Mouse (Mus musculus): ENCODE results near the gene Akt2. TPM values are rescaled to one million over a fixed set of nuclear protein-coding genes. Genes with fewer than 3 reads are reported as not detected.
"Not testable (repeated sequence)": the region's sequence is repeated elsewhere in the genome, so short reads cannot be mapped to it uniquely, and the experiment has no call there.

Akt2 gene
- polyA plus RNA-seq, 1 experiment from 2014 or later, result 72.9 TPM

- no peak for DNase-seq (ENCODE audit: low spot score)
- Histone ChIP-seq H3K27me3 (ENCODE audit: control insufficient read depth, insufficient read depth, low read length) (no peaks in the 10 kb centered on the region), H3K4me1 (ENCODE audit: control insufficient read depth, insufficient read depth, low read length) (no peaks in the 10 kb centered on the region), H3K9me3 (ENCODE audit: control insufficient read depth, low read length) (no peaks in the 10 kb centered on the region), H3K36me3 (ENCODE audit: control insufficient read depth, insufficient read depth, low read length) (peaks cover 10% of the 10 kb centered on the region; the same call in 1 of the 2 replicates), H3K4me2 (ENCODE audit: low read depth) (no peak overlapping the region), H3K9ac (ENCODE audit: low read length) (no peak overlapping the region), H3K27ac (ENCODE audit: low read depth, low read length) (no peak overlapping the region), H3K4me3 (ENCODE audit: low read depth, low read length) (no peak overlapping the region)
- WGBS, result 60% methylated on average over 1 of the region's 1 CpGs
- ATAC-seq (ENCODE audit: insufficient read depth, low FRiP score, low TSS enrichment), result no peak
These were observed 30.9 kb downstream of the Akt2 start for GRCm38 (mm10) chr7:27622234-27622633.

GRCm38 (mm10) chr7:27624967-27625366 lies 33.6 kb downstream of the Akt2 start:
- peaks cover 8% of the 10 kb centered on the region for H3K36me3 ChIP-seq (ENCODE audit: control insufficient read depth, insufficient read depth, low read length)
- H3K9ac ChIP-seq (ENCODE audit: low read length), result no peak overlapping the region
- DNase-seq (ENCODE audit: low spot score) (no peak), ATAC-seq (ENCODE audit: insufficient read depth, low FRiP score, low TSS enrichment) (no peak)
- H3K27ac ChIP-seq (ENCODE audit: low read depth, low read length), result no peak overlapping the region
- no peak overlapping the region for H3K4me2 ChIP-seq (ENCODE audit: low read depth)
- H3K4me3 ChIP-seq (ENCODE audit: low read depth, low read length), result no peak overlapping the region
- no peaks in the 10 kb centered on the region for H3K27me3 ChIP-seq (ENCODE audit: control insufficient read depth, insufficient read depth, low read length)
- H3K4me1 ChIP-seq (ENCODE audit: control insufficient read depth, insufficient read depth, low read length), result no peaks in the 10 kb centered on the region
- H3K9me3 ChIP-seq (ENCODE audit: control insufficient read depth, low read length), result no peaks in the 10 kb centered on the region

DNA sequence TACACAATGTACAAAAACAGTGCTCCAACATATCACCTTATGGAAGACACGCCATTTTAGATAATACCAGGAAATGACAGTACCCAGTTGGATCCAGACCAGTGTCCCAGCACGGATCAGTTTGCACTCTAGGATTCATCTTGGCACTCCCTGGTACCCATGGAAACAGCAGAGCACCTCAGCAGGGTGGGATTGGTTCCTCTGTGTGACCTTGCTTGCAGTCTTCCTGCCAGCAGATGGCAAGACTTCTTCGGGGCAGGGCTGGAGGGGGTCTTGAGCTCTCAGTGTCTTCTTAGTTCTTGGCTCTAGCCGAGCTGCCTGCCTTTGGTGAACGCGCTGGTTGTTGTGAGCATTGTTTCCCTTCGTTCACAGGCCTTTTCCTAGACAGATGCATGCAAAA lies 36.4 kb downstream of the Akt2 start:
- H3K4me1 ChIP-seq (ENCODE audit: control insufficient read depth, insufficient read depth, low read length), result no peaks in the 10 kb centered on the region
- WGBS, result 90% methylated on average over 7 of the region's 7 CpGs
- DNase-seq (ENCODE audit: low spot score) (no peak), ATAC-seq (ENCODE audit: insufficient read depth, low FRiP score, low TSS enrichment) (no peak)
- no peaks in the 10 kb centered on the region for H3K9me3 ChIP-seq (ENCODE audit: control insufficient read depth, low read length)
- no peak overlapping the region for H3K4me3 ChIP-seq (ENCODE audit: low read depth, low read length)
- no peak overlapping the region for H3K4me2 ChIP-seq (ENCODE audit: low read depth)
- no peak overlapping the region for H3K9ac ChIP-seq (ENCODE audit: low read length)
- no peaks in the 10 kb centered on the region for H3K27me3 ChIP-seq (ENCODE audit: control insufficient read depth, insufficient read depth, low read length)
- no peak overlapping the region for H3K27ac ChIP-seq (ENCODE audit: low read depth, low read length)
- peaks cover 12% of the 10 kb centered on the region for H3K36me3 ChIP-seq (ENCODE audit: control insufficient read depth, insufficient read depth, low read length)

DNA sequence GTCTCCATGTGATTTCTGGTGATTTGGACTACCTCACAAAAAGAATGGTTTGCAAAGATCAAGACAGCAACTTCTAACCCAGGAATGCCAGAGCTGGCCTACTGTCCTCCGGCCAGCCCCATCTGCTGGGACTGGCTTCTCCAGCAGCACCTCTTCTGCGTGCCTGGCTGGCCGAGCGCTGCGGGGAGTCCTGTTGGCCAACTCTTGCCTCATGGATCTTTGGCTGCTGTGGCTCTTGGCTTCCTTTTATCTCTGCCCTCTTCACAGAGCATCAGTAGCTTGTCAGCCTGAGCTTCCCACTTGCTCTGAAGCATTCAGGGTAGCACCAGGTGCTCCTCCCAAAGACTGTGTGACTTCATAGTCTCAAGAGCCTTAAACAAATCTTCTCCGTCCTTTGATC lies 36.8 kb downstream of the Akt2 start:
- Histone ChIP-seq H3K9me3 (ENCODE audit: control insufficient read depth, low read length) (no peaks in the 10 kb centered on the region), H3K36me3 (ENCODE audit: control insufficient read depth, insufficient read depth, low read length) (peaks cover 14% of the 10 kb centered on the region), H3K27ac (ENCODE audit: low read depth, low read length) (no peak overlapping the region), H3K4me3 (ENCODE audit: low read depth, low read length) (no peak overlapping the region), H3K9ac (ENCODE audit: low read length) (no peak overlapping the region), H3K27me3 (ENCODE audit: control insufficient read depth, insufficient read depth, low read length) (no peaks in the 10 kb centered on the region), H3K4me1 (ENCODE audit: control insufficient read depth, insufficient read depth, low read length) (no peaks in the 10 kb centered on the region), H3K4me2 (ENCODE audit: low read depth) (no peak overlapping the region)
- WGBS, result 97% methylated on average over 6 of the region's 6 CpGs
- ATAC-seq (ENCODE audit: insufficient read depth, low FRiP score, low TSS enrichment) (no peak), DNase-seq (ENCODE audit: low spot score) (no peak)

DNA sequence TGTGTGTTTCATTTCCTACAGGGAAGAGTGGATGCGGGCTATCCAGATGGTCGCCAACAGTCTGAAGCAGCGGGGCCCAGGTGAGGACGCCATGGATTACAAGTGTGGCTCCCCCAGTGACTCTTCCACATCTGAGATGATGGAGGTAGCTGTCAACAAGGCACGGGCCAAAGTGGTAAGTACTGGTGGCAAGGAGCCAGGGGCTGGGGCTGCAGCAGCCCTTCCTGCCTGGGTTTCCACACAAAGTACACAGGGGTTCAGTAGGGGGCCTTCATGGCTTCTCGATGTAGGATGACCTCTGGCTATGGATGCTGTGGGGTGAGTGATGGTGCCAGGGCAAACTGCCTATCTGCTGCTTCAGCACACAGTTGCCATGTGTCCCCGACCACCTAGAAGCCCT lies 37.5 kb downstream of the Akt2 start:
- H3K9me3 ChIP-seq (ENCODE audit: control insufficient read depth, low read length); H3K9ac ChIP-seq (ENCODE audit: low read length); H3K27me3 ChIP-seq (ENCODE audit: control insufficient read depth, insufficient read depth, low read length); H3K4me2 ChIP-seq (ENCODE audit: low read depth); H3K4me3 ChIP-seq (ENCODE audit: low read depth, low read length); DNase-seq (ENCODE audit: low spot score); ATAC-seq (ENCODE audit: insufficient read depth, low FRiP score, low TSS enrichment); H3K4me1 ChIP-seq (ENCODE audit: control insufficient read depth, insufficient read depth, low read length); H3K27ac ChIP-seq (ENCODE audit: low read depth, low read length): not testable (repeated sequence)
- peaks cover 14% of the 10 kb centered on the region for H3K36me3 ChIP-seq (ENCODE audit: control insufficient read depth, insufficient read depth, low read length)
- 97% methylated on average over 7 of the region's 7 CpGs for WGBS

DNA sequence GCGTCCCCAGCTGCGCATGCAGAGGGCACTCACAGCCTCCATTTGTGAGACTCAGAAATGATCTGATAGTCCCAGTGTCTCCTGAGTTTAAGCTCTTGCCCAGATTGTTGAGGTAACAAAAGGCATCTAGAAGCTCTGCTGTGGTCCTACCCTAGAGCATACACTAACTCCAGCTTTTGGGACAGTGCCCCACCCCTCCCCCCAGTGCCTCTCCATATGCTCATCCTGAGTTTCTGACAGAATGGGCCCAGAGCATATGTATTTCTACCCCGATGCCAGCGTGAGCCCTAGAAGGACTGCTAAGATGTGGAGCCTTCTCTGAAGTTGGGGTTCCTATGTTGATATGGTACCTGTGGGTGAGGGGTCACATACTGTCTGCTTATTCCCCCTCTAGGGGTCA lies 40.1 kb downstream of the Akt2 start:
- ATAC-seq (ENCODE audit: insufficient read depth, low FRiP score, low TSS enrichment) (no peak), DNase-seq (ENCODE audit: low spot score) (no peak)
- WGBS, result 97% methylated on average over 4 of the region's 4 CpGs
- Histone ChIP-seq H3K27me3 (ENCODE audit: control insufficient read depth, insufficient read depth, low read length) (no peaks in the 10 kb centered on the region), H3K4me3 (ENCODE audit: low read depth, low read length) (no peak overlapping the region), H3K9ac (ENCODE audit: low read length) (no peak overlapping the region), H3K4me1 (ENCODE audit: control insufficient read depth, insufficient read depth, low read length) (no peaks in the 10 kb centered on the region), H3K36me3 (ENCODE audit: control insufficient read depth, insufficient read depth, low read length) (peaks cover 20% of the 10 kb centered on the region), H3K4me2 (ENCODE audit: low read depth) (no peak overlapping the region), H3K9me3 (ENCODE audit: control insufficient read depth, low read length) (no peaks in the 10 kb centered on the region), H3K27ac (ENCODE audit: low read depth, low read length) (no peak overlapping the region)

- peaks cover 20% of the 10 kb centered on the region for H3K36me3 ChIP-seq (ENCODE audit: control insufficient read depth, insufficient read depth, low read length)
- WGBS, result 92% methylated on average over 6 of the region's 6 CpGs
These were observed 41.8 kb downstream of the Akt2 start for GRCm38 (mm10) chr7:27633166-27633565.

DNA sequence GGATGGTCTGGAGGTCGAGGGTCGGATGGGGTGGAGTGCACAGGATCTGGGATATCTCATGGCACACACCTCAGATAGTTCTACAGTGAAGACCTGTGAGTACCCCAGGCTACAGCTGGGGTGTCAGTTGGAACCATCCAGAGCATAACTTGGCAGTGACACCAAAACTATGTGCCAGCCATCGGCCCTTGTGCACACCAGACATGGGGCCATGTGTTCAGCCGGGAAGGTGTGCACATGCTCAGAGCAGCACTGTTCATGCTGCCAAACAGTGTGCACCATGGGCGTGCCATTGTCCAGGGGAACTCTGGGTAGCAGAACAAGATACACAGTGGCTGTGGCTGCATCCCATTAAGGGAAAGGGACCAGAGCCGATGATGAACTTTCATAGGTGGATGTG lies 43.3 kb downstream of the Akt2 start:
- no peak overlapping the region for H3K4me2 ChIP-seq (ENCODE audit: low read depth)
- H3K36me3 ChIP-seq (ENCODE audit: control insufficient read depth, insufficient read depth, low read length), result peaks cover 18% of the 10 kb centered on the region
- ATAC-seq (ENCODE audit: insufficient read depth, low FRiP score, low TSS enrichment), result no peak

More at GRCm38 (mm10) chr7:27633166-27633565, 41.8 kb downstream of the Akt2 start:
- Histone ChIP-seq H3K4me2 (ENCODE audit: low read depth) (no peak overlapping the region), H3K9ac (ENCODE audit: low read length) (no peak overlapping the region), H3K9me3 (ENCODE audit: control insufficient read depth, low read length) (no peaks in the 10 kb centered on the region), H3K4me1 (ENCODE audit: control insufficient read depth, insufficient read depth, low read length) (no peaks in the 10 kb centered on the region), H3K4me3 (ENCODE audit: low read depth, low read length) (no peak overlapping the region), H3K27ac (ENCODE audit: low read depth, low read length) (no peak overlapping the region), H3K27me3 (ENCODE audit: control insufficient read depth, insufficient read depth, low read length) (no peaks in the 10 kb centered on the region)
- ATAC-seq (ENCODE audit: insufficient read depth, low FRiP score, low TSS enrichment) (no peak), DNase-seq (ENCODE audit: low spot score) (no peak)

DNA sequence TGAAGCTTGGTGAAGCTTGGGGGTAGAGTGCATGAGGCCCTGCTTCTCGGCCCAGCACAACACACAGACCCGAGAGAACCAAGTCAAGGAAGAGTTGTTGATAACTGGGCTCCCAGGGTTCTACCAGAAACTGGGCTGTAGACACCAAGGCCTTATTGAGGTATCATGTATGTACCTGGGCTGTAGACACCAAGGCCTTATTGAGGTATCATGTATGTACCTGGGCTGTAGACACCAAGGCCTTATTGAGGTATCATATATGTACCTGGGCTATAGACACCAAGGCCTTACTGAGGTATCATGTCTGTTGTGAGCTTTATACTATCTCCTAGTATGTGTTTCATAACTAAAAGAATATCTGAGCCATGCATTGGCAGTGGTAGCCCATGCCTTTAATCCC lies 43.7 kb downstream of the Akt2 start:
- not testable (repeated sequence) for ATAC-seq (ENCODE audit: insufficient read depth, low FRiP score, low TSS enrichment)
- WGBS, result 93% methylated on average over 2 of the region's 2 CpGs

More for the DNA sequence above, 43.3 kb downstream of the Akt2 start:
- Histone ChIP-seq H3K4me1 (ENCODE audit: control insufficient read depth, insufficient read depth, low read length) (no peaks in the 10 kb centered on the region), H3K27me3 (ENCODE audit: control insufficient read depth, insufficient read depth, low read length) (no peaks in the 10 kb centered on the region), H3K27ac (ENCODE audit: low read depth, low read length) (no peak overlapping the region), H3K4me3 (ENCODE audit: low read depth, low read length) (no peak overlapping the region), H3K9me3 (ENCODE audit: control insufficient read depth, low read length) (no peaks in the 10 kb centered on the region), H3K9ac (ENCODE audit: low read length) (no peak overlapping the region)
- no peak for DNase-seq (ENCODE audit: low spot score)
- WGBS, result 94% methylated on average over 6 of the region's 6 CpGs

More for the DNA sequence above, 43.7 kb downstream of the Akt2 start:
- not testable (repeated sequence) for DNase-seq (ENCODE audit: low spot score); H3K27me3 ChIP-seq (ENCODE audit: control insufficient read depth, insufficient read depth, low read length); H3K4me1 ChIP-seq (ENCODE audit: control insufficient read depth, insufficient read depth, low read length); H3K9ac ChIP-seq (ENCODE audit: low read length); H3K9me3 ChIP-seq (ENCODE audit: control insufficient read depth, low read length); H3K4me2 ChIP-seq (ENCODE audit: low read depth); H3K4me3 ChIP-seq (ENCODE audit: low read depth, low read length); H3K27ac ChIP-seq (ENCODE audit: low read depth, low read length)
- H3K36me3 ChIP-seq (ENCODE audit: control insufficient read depth, insufficient read depth, low read length), result peaks cover 18% of the 10 kb centered on the region
